Mouse (Mus musculus) liver, embryonic 12.5 days (tissue): ENCODE results near the gene Myo1d. TPM values are rescaled to one million over a fixed set of nuclear protein-coding genes. Genes with fewer than 3 reads are reported as not detected.

Source experiments
- ATAC-seq: fragments of 200-750 bp; cut with Nextera tagmentation; 2 replicates; pipeline ENCODE4 v1.8.0; 2017; ENCODE audit warnings: moderate number of reproducible peaks, mild to moderate bottlenecking, moderate library complexity
- H3K27ac ChIP-seq: fragments of 300-500 bp; sonication (generic); 2 replicates; pipeline ENCODE4 v1.5.1; 2016; ENCODE audit warnings: mild to moderate bottlenecking
- H3K27me3 ChIP-seq: fragments of 300-500 bp; sonication (generic); replicated peaks from 2 replicates; pipeline ENCODE4 v1.6.1; 2016; ENCODE audit warnings: mild to moderate bottlenecking, moderate library complexity
- H3K36me3 ChIP-seq: fragments of 300-500 bp; sonication (generic); 2 replicates; pipeline ENCODE4 v1.6.1; 2016; ENCODE audit warnings: mild to moderate bottlenecking, moderate library complexity
- H3K4me1 ChIP-seq: fragments of 300-500 bp; sonication (generic); 2 replicates; pipeline ENCODE4 v1.6.1; 2016
- H3K4me2 ChIP-seq: fragments of 300-500 bp; sonication (generic); 2 replicates; pipeline ENCODE4 v1.6.1; 2016; ENCODE audit warnings: mild to moderate bottlenecking, moderate library complexity
- H3K4me3 ChIP-seq: fragments of 300-500 bp; sonication (generic); 2 replicates; pipeline ENCODE4 v1.5.1; 2016; ENCODE audit warnings: mild to moderate bottlenecking, moderate library complexity
- H3K9ac ChIP-seq: fragments of 300-500 bp; sonication (generic); 2 replicates; pipeline ENCODE4 v1.6.1; 2016; ENCODE audit warnings: mild to moderate bottlenecking, moderate library complexity
- H3K9me3 ChIP-seq: fragments of 300-500 bp; sonication (generic); replicated peaks from 2 replicates; pipeline ENCODE4 v1.6.1; 2016; ENCODE audit warnings: mild to moderate bottlenecking, moderate library complexity
- WGBS: fragments of 180-500 bp; shearing (Covaris S2); methylation state at CpG from one replicate; pipeline ENCODE4 v1.1.7; 2016; ENCODE audit not compliant: insufficient replicate concordance; 5-methylcytosine and 5-hydroxymethylcytosine counted together
- polyA plus RNA-seq: library from polyadenylated mRNA; unstranded; fragments of >200 nt; fragmentation: Nextera tagmentation; extraction: Ambion mirVana; gene quantifications from 2 replicates; pipeline ENCODE4 v1.2.1, GENCODE M21; 2016

Myo1d gene
- polyA plus RNA-seq, 1 experiment from 2014 or later, result 6.5 TPM

DNA sequence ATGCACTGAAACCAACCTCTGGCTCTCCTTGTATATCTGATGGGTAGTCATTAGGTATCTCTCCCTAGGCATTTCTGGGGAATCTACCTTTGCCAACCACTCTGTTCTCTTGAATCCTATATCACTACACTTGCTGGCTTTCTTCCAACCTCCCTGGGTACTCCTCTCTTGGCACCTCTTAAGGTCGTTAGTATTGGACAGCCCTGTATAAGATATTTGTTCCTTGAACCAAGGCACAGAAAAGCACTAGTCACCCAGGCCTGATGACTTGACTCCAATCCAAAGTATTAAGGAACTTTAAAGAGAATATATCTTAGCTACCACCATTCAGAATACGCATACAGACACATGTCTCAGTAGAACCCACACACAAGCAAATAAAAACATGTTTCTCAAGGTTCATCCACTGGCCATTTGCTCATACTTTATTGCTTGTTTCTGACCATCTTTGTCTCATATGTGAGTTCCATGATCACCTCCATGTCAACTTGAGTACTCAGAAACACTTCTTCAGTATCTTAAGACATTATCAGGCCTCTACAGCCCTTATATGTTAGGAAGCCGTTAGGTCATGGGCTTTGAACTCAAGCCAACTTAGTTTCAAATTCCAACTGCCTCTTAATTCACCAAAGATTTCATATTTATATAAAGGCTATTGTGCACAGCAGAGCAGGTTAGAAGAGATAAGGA lies 18.4 kb downstream of the Myo1d start:
- H3K9ac ChIP-seq, result no peak overlapping the region
- WGBS, result 61% methylated on average over 3 of the region's 3 CpGs
- H3K9me3 ChIP-seq, result no peaks in the 10 kb centered on the region
- peaks cover 3% of the 10 kb centered on the region; the same call in 1 of the 2 replicates for H3K4me1 ChIP-seq
- ATAC-seq, result no peak
- H3K27ac ChIP-seq, result no peak overlapping the region
- H3K36me3 ChIP-seq, result no peaks in the 10 kb centered on the region
- no peaks in the 10 kb centered on the region; the same call in 1 of the 2 replicates for H3K27me3 ChIP-seq
- H3K4me3 ChIP-seq, result no peak overlapping the region
- H3K4me2 ChIP-seq, result no peak overlapping the region

DNA sequence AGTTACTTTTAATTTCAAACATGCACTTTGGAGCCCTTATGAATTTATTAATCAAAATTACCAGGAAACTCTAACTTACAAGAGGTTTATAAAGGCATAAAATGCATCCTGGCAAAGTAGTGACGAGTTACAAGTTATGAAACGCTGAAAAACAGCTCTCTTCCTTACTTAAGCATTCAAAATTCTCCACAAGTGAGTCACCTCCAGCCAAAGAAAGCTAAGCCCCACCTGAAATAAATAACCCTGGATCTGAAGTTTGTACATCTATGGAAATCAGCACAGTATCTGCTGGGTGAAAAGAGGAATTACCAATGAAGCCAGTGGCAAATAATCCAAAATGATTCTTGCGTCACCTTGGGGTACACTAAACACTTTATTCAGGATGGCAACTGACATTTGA lies 20.8 kb downstream of the Myo1d start:
- Histone ChIP-seq H3K36me3 (no peaks in the 10 kb centered on the region), H3K9ac (no peak overlapping the region), H3K4me2 (no peak overlapping the region), H3K4me1 (no peaks in the 10 kb centered on the region), H3K27ac (no peak overlapping the region), H3K4me3 (no peak overlapping the region), H3K27me3 (no peaks in the 10 kb centered on the region; the same call in 1 of the 2 replicates), H3K9me3 (no peaks in the 10 kb centered on the region)
- ATAC-seq, result no peak
- 84% methylated on average over 3 of the region's 3 CpGs for WGBS

DNA sequence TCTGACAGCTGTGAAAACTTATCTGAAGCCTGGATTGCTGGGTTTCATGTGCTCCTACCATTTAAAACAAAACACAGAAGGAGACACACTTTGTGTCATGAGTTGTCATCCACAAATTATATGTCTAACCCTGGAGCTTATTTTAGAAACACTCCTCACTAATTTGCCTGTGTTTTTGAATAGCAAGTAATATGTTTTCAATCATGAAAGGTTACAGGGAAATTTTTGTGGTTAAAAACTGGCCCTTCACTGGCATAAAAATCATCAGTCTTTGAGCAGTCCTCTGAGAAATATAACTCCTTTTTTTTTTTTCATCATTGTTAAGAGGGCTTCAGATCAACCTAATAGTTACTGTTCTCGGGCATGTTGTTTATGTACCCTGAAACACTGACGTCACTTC lies 25.6 kb downstream of the Myo1d start:
- ATAC-seq, result no peak
- 59% methylated on average over 2 of the region's 2 CpGs for WGBS

DNA sequence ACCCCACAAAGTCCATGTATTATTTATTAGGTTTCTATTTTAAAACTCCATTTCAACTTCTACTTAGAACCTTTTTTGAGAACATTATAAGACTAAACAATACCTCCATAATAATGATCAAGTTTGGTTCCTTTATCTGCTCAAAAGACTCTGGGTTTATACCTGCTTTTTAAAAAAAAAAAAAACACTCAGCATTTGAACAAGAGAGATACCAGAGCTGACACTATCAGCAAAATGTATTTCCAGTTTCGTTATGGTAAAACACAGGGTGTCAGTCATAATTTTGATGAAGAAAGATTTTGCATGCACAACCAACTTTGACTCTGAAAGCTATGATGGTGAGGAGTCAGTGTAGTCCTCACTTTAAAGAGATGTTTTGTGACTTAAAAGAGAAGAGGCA lies 28.7 kb downstream of the Myo1d start:
- Histone ChIP-seq H3K4me2 (no peak overlapping the region), H3K27ac (no peak overlapping the region), H3K4me1 (no peaks in the 10 kb centered on the region), H3K9ac (no peak overlapping the region), H3K4me3 (no peak overlapping the region), H3K9me3 (no peaks in the 10 kb centered on the region), H3K27me3 (no peaks in the 10 kb centered on the region), H3K36me3 (no peaks in the 10 kb centered on the region)
- no peak for ATAC-seq
- 56% methylated on average over 1 of the region's 1 CpGs for WGBS

More for the DNA sequence above, 25.6 kb downstream of the Myo1d start:
- no peaks in the 10 kb centered on the region for H3K9me3 ChIP-seq
- H3K27ac ChIP-seq, result no peak overlapping the region
- no peaks in the 10 kb centered on the region for H3K27me3 ChIP-seq
- no peak overlapping the region for H3K9ac ChIP-seq
- H3K4me2 ChIP-seq, result no peak overlapping the region
- no peaks in the 10 kb centered on the region for H3K36me3 ChIP-seq
- no peak overlapping the region for H3K4me3 ChIP-seq
- H3K4me1 ChIP-seq, result no peaks in the 10 kb centered on the region

DNA sequence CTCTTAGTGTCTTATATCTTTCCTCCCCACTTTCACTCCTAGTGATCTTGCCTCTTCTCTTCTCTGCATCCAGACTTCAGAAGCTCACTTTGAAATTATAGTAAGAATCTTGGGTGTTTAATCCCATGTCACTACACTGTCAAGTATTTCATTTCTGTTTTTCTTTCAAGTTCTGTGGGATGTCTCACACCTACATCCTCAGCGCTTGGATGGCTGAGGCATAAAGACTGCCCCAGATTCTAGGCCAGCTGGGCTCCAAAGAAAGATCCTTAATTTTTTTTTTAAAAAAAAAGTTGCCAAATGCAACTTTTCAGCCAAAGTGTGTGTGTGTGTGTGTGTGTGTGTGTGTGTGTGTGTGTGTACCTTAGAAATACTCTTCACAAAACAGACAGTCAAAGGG lies 30.6 kb downstream of the Myo1d start:
- 74% methylated on average over 1 of the region's 1 CpGs for WGBS
- H3K27ac ChIP-seq, result no peak overlapping the region
- no peaks in the 10 kb centered on the region for H3K27me3 ChIP-seq
- ATAC-seq, result no peak
- H3K4me1 ChIP-seq, result no peaks in the 10 kb centered on the region
- H3K9ac ChIP-seq, result no peak overlapping the region
- no peaks in the 10 kb centered on the region for H3K9me3 ChIP-seq
- no peaks in the 10 kb centered on the region for H3K36me3 ChIP-seq
- no peak overlapping the region for H3K4me3 ChIP-seq
- no peak overlapping the region for H3K4me2 ChIP-seq

DNA sequence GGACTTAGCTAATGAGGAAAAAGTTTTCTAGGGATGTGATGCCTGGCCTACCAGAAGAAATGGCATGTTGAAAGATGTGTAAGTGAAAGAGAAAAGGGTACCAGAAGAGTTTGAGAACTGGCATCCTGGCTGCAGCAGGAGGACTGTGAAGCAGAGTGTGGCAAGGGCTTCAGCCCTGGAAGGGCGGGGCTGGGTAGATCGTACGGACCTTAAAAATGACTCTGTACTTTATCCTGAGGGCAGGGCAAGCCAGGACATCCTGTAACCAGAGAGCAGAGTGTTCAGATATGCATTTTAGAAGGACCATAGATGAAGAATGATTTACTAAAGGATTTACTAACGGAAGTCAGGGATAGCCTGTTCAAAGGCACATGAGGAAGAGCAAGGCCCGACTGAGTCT lies 34.4 kb downstream of the Myo1d start:
- Histone ChIP-seq H3K9ac (no peak overlapping the region), H3K4me2 (no peak overlapping the region), H3K27ac (no peak overlapping the region), H3K4me3 (no peak overlapping the region), H3K4me1 (no peaks in the 10 kb centered on the region), H3K9me3 (no peaks in the 10 kb centered on the region), H3K36me3 (no peaks in the 10 kb centered on the region), H3K27me3 (no peaks in the 10 kb centered on the region)
- ATAC-seq, result no peak
- 68% methylated on average over 5 of the region's 5 CpGs for WGBS

DNA sequence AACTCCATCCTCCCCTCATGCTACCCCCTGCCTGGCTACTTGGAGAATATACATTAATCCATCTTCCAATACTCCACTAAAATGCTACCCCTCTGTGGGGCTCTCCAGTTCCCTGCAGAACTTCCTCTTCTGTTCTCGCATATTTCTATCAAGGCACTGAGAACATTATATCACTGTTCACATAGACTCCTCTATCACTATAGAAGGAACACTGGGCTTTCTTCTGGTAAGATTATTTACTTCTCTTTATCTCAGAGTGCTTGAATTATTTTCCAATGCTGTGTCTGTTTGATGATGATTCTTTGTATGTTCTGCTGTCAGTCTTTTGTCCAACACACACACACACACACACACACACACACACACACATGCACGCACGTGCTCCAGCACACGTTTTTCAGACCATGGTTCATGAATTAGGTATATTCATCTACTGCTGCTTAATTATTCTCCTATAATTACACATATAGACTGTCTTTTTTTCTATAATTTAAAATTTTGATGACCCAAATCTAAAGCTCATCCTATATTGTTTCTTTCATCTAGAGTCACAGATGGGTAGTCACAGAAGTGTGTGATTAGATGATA lies 35.9 kb downstream of the Myo1d start:
- no peaks in the 10 kb centered on the region for H3K9me3 ChIP-seq
- H3K36me3 ChIP-seq, result no peaks in the 10 kb centered on the region
- H3K4me3 ChIP-seq, result no peak overlapping the region
- H3K4me1 ChIP-seq, result no peaks in the 10 kb centered on the region
- H3K4me2 ChIP-seq, result no peak overlapping the region
- no peaks in the 10 kb centered on the region for H3K27me3 ChIP-seq
- H3K9ac ChIP-seq, result no peak overlapping the region
- WGBS, result 60% methylated on average over 4 of the region's 4 CpGs
- ATAC-seq, result no peak
- no peak overlapping the region for H3K27ac ChIP-seq

DNA sequence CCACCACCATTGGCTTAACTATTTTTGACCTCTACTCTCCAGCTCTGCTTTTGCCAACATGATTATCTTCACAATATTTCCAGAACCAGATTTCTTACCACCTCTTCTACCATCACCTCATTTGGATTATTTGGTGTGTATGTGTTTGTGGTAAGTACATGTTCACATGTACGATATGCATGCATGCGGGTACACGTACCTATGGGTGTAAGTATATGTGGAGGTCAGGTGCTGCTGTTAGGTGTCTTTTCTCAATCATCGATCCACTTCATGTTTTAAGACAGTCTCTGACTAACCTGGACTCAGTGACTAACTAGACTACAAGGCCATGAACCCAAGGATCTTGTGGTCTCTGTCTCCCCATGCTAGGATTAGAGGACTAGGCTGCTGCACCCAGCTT lies 37.4 kb downstream of the Myo1d start:
- Histone ChIP-seq H3K4me2 (no peak overlapping the region), H3K9me3 (no peaks in the 10 kb centered on the region), H3K36me3 (no peaks in the 10 kb centered on the region), H3K27ac (no peak overlapping the region), H3K9ac (no peak overlapping the region), H3K4me3 (no peak overlapping the region), H3K27me3 (no peaks in the 10 kb centered on the region), H3K4me1 (no peaks in the 10 kb centered on the region)
- WGBS, result 85% methylated on average over 4 of the region's 4 CpGs
- ATAC-seq, result no peak

DNA sequence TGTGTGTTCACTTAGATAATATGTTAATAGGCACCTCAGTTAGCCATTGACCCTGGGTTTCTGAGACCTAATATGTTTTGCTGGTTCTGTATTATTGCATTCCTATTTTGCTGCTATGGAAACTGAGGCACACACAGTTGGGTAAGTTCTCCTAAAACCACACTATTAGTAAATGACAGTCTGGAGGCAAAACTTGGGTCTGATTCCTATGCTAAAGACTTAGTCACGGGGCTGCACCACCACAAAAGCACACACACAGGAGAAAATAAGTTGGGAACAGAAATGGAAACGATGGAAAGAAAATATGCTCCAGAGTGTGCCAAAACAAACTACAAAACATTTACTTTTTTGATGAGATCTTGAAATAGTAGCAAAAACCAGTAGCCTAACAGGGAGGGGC lies 45.1 kb downstream of the Myo1d start:
- Histone ChIP-seq H3K27me3 (no peaks in the 10 kb centered on the region; the same call in 1 of the 2 replicates), H3K4me1 (no peaks in the 10 kb centered on the region), H3K9me3 (no peaks in the 10 kb centered on the region), H3K9ac (no peak overlapping the region), H3K36me3 (no peaks in the 10 kb centered on the region), H3K4me3 (no peak overlapping the region), H3K27ac (no peak overlapping the region), H3K4me2 (no peak overlapping the region)
- 58% methylated on average over 2 of the region's 2 CpGs for WGBS
- ATAC-seq, result no peak

DNA sequence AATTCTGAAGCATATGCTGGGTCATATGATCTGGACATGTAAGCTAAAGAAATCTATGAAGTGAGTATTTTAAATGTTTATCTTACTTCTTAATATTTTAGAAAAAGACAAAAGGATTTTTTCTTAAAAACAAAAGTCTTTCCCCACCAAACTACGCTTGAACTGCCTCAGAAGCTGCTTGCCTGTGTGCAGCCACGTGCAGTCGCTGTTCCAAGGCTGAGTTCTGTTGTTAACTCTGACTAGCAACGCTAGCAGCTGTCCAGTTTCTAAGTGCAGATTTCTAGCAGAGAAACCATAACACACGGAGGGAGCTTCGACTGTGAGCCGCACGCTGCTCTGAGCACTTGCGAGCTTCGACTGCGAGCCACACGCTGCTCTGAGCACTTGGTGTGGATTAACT lies 55.1 kb downstream of the Myo1d start:
- H3K9me3 ChIP-seq, result no peaks in the 10 kb centered on the region
- H3K27me3 ChIP-seq, result no peaks in the 10 kb centered on the region
- no peak overlapping the region for H3K4me3 ChIP-seq
- no peaks in the 10 kb centered on the region for H3K4me1 ChIP-seq
- H3K36me3 ChIP-seq, result no peaks in the 10 kb centered on the region
- 72% methylated on average over 12 of the region's 12 CpGs for WGBS
- H3K9ac ChIP-seq, result no peak overlapping the region
- H3K27ac ChIP-seq, result no peak overlapping the region
- H3K4me2 ChIP-seq, result no peak overlapping the region
- no peak for ATAC-seq

DNA sequence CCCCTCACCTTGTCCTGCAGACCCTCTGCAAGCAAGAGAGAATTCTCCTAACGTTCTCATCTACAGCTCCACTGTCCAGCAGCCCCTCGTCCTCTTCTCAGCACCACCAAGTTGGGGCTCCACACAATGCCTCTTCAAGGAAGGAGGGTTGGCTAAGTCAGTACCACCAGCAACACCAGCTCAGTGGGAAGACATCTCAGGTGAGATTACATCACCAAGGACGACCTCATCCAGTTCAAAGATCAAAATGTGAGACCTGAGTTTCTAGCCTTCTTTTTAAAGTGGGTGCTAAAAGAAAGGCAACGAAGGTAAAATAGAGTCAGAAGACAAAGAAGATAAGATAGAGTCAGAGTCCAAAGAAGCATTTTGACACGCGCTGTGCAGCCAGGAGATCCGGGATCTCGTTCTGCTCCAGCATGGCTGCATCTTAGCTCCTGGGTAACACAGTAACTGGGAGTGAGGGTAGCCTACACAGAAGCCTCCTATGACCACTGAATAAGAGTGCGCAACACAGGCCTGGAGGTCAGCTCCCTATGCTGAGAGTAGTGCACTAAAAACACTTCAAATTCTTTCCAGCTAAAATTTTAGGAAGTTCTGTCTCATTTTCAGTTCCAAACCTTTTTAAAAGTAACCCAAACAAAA lies 56.3 kb downstream of the Myo1d start:
- H3K9me3 ChIP-seq, result no peaks in the 10 kb centered on the region
- no peaks in the 10 kb centered on the region for H3K36me3 ChIP-seq
- H3K4me3 ChIP-seq, result no peak overlapping the region
- H3K9ac ChIP-seq, result no peak overlapping the region
- H3K27ac ChIP-seq, result no peak overlapping the region
- H3K27me3 ChIP-seq, result no peaks in the 10 kb centered on the region
- H3K4me2 ChIP-seq, result no peak overlapping the region
- 61% methylated on average over 9 of the region's 9 CpGs for WGBS
- H3K4me1 ChIP-seq, result no peaks in the 10 kb centered on the region
- no peak for ATAC-seq

DNA sequence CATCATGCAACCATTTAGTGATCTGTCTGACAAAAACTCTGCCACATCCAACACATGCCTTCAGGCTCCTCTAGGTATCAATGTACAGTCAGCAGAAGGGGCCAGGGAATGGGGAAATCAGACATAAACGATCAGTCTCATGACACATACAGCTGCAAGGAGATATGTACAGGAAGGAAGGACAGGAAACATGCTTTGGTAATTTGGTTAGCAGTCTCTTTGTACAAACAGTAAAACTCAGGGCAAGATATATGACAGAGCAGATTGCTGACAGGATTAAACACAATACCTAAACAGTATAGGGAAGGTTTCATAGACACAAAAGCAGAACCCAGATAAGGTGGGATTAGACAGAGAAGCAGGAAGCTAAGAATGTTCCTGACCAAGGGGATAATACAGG lies 60.8 kb downstream of the Myo1d start:
- no peak overlapping the region for H3K27ac ChIP-seq
- H3K9ac ChIP-seq, result no peak overlapping the region
- no peak overlapping the region for H3K4me2 ChIP-seq
- H3K36me3 ChIP-seq, result no peaks in the 10 kb centered on the region
- ATAC-seq, result no peak
- H3K4me1 ChIP-seq, result no peaks in the 10 kb centered on the region
- no peak overlapping the region for H3K4me3 ChIP-seq
- H3K27me3 ChIP-seq, result no peaks in the 10 kb centered on the region
- 18% methylated on average over 1 of the region's 1 CpGs for WGBS
- no peaks in the 10 kb centered on the region for H3K9me3 ChIP-seq
